Mouse (Mus musculus) thymus, postnatal 25 days (tissue): ENCODE measurements around the gene Txndc12.

Experiments
- DNase-seq: peaks from one replicate; pipeline ENCODE4 v3.0.0; 2022

The Txndc12 gene

DNA sequence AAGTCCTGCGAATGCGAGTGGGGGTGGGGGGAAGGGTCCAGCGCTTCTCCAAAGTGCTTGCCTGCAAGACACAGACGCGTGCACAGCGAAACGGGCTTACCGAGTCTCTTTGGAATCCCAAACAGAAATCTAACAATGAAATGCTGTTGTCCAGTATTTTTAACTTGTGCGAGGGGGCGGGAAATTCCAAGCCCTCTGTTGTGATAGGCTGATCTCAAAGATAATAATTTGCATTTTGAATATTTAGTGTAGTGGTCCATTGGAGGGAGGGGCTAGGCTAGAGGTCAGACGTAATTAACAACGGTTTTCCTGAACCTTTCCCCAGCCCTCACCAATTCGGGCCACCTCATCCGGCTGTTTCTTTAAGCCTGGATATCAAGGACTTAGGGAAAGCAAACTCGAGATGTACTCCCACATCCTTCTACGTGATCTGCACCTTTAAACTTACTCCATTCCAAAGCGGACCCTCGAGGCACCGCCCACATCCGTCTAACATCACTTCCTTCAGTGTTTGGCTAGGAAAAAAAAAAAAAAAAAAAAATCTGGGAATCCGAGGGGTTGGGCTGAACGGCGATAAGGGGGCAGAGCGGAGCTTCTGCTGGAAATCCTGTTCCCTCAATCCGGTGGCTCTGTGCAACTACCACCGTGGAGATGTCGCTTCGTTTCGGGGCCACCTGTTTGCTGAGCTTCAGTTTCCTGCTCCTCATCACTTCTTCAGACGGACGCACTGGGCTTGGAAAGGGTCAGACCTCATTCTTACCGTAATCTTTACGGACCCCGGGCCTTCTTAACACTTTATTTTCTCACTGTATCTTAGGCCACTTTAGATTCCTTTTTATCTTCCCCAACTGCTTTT, at the start of gene Txndc12:
Gene Txndc12, plus strand, starts transcription at position 487 of the 856 bp plus-strand sequence.
- peak; percentile 81 for DNase-seq

DNA sequence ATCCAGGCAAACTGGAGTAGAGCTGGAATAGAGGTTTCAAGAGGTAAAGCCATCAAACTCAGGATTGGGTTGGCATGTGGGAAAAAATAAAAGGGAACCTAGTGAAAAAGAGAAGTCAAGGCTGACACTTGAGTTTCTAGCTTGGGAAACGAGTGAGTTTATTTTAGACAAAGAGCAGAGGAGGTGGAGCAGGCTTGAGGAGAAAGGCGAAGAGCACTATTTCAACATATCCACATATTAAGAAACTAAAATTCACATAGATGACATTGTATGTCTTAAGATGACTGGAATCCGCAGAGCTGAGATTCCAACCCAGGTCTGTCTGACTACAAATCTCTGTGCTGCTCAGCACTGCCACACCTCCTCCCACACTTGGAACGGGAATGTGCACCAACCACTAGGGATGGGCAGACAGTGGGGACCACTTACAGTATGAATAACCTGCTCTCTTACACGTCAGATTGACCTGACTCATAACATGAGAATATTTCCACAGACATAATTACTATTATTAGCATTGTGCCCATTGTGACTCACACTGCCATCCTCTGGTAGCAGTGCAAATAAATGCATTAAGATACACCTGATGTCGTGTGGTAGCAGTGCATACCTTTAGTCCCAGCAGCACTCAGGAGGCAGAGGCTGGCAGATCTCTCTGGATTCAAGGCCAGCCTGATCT, 45.0 kb upstream of the Txndc12 start:
- no peak for DNase-seq

DNA sequence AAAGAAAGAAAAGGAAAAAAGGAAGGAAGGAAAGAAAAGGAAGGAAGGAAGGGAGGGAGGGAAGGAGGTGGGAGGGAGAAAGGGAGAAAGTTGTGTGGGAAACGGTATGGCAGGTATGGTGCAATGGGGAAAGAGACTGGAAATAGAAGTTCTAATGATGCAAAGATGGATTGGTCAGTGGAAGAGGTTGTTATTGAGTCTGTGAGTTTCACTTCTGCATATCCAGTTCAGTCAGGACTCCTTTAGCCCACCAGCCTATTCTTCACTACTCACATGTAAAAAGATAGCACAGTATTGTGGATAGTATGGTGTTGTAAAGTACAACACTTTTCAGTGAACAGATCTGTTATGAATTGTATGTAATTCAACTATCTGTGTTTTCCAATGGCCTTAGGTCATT, 43.9 kb upstream of the Txndc12 start:
- DNase-seq, result no peak

DNA sequence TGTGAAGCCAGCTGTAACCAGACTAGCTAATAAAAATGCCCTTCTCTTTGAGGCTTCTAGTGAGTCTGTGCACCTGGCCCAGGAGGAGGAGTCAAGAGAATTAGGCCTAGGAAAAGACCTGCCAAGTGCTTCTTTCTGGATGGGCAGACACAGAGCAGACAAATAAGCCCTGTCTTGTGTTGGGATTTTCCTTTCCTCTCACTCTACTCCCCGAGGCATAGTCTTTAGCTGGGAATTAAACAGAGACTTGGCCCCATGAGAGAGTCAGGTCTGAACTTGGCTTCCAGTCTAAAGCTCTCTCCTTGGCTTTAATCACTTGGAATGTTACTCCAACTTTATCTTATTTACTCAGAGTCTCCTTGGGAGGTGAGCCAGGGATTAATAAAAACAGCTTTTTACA, 40.5 kb upstream of the Txndc12 start:
- DNase-seq, result no peak

DNA sequence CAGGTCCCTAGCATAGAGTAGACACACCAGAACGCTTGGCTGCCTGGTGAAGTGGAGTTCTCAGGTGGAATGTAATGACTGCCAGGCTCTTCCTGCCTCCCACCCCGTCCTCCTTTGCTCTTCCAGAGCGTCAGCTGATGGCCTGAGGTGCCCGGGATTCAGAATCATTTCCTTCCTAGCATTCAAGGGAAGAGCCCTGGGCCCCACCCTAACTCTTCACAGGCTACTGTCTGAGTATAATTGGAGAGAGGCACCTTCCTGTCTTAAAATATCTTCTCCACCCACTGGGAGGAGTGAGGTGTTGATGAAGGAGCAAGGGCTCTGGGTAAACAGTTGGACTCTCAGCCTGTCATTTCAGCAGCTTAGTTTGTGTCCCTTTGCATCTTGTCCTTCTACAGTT, 37.7 kb upstream of the Txndc12 start:
- DNase-seq, result no peak

DNA sequence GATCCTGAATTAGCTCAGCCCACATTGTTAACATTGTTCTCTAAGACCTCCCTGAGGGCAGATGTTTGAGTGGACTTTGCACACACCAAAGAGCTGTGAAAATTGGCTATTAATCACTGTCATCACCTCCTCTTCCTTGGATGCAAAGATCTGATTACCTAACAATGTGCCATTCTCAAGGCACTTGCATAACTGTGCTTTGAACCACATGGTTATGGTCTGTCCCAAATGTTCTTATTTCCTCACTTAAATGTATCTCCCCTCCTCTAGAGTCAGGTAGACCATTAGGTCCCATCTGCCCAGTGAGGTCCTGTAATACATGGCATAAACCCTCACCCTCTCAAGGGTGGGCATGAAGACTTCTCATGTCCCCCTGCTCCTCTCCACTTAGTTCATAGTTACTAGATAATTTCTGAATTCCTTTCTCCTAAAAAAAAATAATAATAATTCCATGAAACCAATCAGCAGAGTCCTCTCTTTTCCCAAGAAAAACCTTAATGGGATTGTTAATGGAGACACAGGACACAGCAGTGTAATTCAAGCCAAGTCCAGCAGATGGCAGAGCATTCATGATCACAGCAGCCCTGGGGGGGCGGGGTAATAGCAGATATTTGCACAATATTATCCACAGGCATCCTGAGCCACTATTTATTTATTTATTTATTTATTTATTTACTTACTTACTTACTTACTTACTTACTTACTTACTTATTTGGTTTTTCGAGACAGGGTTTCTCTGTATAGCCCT, 36.1 kb upstream of the Txndc12 start:
- peak; percentile 38 for DNase-seq

DNA sequence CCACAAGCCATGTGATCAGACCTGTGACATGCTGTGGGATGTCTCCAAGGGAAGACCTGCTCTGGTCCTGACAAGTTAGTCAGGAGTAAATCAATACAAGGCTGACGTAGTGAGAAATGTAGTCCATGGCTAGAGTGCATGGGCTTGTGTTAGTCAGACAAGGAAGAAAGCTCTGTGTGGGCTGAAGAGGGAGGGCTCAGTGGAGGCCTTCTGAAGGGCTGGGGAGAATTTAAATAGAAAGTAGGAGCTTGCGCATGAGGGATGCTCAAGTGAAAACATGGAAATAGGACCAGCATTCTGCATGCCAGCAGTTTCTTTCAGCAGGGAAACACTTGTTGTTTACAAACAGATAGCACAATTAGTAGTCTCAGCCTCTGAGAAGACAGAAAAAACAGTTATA, 30.9 kb upstream of the Txndc12 start:
- DNase-seq, result no peak

DNA sequence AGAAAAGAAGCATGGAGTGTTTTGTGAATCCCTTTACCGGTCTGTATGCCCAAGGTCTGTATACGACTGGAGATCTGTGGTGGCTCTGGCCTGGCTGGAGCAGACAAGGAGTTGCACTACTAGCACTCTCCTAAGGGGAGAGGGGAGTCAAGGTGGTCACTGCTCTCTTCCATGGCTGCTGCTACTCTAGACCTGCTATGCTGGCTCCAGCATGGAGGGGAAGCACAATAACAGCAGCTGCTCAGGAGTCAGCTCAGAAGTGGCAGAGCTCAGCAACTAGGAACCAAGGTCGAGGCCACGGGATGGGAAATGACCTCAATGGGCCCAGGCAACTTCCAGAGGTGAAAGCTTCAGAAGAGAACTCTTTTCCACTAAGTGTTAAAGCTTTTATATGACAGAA, 23.3 kb upstream of the Txndc12 start:
- DNase-seq, result no peak

DNA sequence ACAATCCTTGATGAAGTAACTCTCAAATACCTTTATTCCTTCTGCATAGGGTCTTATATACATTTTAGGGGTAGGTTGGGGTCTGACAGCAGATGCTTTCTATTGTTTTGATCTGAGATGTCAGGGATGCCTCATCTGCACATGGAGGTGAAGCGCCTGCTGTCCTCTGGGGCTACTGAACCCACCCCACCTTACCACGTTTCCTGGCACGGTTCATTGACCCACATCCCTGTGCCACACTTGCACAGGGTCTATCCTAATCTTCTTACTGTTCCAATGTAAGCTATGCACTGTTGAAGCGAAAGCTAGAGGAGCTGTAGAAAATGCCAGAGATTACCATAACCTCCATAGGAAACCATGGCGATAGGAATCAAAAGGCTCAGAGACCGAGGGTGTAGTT, 22.9 kb upstream of the Txndc12 start:
- no peak for DNase-seq

DNA sequence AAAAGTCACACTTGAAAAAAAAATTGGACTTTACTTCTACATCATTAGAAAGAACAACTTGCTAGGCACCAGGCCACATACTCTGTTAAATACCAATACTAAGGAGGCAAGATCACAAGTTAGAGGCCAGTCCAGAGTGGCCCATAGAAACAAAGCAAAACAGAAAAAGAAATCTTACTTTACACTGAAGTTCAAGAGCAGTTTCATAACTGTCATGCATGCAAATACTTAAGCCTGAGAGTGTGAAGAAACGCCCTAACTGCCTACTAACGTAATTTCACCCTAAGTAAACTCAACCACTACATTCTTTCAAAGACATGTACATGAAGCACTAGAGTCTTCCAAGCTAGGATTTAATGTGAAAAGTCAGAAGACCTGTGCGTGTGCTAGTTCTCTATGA, 8.7 kb upstream of the Txndc12 start:
- DNase-seq, result no peak

DNA sequence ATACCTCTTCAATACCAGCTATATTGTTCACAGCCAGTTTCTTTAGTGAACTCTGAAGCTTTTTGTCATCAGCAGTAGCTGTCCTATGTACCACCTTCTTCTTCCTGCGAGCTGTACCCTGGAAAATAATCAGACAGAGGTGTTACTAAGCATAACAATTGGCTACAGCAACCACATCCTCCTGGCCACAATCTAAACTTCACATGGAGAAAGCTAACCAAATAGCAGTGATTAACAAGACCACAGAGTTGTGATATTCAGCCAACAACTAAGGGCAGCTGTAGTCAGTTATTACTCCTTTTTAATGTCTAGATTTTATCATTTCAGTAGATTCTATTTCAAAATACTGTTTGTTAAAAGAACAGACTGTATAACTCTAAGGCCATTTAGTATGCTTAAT, 8.3 kb upstream of the Txndc12 start:
- no peak for DNase-seq

DNA sequence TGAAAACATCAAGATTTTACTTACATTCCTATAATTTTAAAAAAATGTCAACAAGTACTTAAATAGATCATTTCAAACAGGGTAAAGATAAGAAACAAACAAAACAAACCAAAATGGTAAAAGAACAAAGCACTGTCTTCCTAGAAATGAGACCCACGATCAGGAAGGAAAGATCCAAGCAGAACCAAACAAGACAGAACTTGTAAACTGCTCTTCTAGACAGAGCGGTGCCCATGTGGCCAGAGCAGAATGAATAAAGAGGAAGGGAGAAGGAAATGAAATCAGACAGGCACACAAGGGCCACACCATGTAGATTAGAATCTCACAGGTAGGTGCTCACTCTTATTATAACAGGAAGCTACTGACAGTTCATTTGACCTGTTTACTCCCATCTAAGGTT, 7.8 kb upstream of the Txndc12 start:
- no peak for DNase-seq

DNA sequence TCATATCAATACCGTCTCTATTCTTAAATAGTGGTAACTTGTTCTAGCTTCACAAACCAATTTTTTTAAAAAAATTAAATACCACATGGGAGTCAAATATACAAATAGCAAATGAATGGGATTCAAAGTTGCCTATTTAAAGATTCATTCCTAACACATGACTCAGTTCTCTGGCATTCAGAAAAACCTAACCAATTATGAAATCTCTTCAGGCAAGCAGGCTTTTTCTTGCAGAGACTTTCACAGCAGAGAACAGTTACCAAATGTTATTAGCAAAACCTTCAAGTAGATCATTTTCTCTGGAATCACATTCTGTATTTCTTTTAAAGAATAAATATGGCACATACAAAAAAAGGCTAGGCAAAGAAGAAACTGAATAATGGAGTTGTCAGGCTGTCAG, 3.7 kb upstream of the Txndc12 start:
- no peak for DNase-seq

DNA sequence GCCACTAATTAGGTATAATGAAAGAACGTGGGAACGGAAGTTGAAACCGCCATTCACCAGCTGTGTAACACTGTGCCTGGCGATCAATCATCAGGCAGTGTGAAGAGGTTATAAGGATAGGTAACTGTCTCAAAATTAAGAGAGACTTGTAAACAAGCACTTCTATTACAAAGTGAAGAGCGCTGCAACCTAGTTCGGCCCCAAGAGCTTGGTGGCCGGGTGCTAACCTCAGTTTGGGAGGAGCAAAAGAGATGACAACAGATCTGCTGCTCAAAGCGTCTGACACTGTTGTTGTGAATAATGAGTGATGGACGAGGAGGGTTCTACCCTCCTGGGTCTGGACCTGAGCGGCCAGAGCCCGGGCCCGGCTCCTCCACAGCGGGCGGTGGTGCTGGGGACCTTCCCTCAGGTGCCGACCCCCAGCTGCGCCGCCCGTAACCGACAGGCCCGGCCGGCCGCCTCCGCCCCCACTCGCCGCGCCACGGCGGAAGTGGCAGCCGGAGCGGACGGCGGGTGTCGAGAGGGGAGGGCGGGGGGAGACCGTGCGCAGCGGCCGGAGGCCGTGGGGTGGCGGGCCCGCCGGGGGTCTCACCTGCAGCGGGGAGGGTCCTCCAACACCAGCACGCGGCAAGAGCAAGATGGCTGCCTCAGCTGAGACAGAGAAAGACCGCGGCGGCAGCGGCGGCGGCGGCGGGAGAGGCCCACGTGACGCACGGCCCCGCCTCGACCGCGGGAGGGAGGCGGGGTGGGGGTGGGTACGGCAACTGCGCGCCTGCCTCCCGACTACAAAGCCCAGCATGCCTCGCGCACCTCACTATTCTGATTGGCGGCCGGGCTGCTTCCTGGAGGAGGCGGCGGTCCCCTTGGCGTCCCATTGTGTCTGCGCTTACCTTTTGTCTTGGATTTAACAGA, 1.2 kb upstream of the Txndc12 start, which contains the start of gene Btf3l4:
Gene Btf3l4, minus strand, starts transcription at position 699 of the 912 bp plus-strand sequence.
- peak; percentile 90 for DNase-seq

DNA sequence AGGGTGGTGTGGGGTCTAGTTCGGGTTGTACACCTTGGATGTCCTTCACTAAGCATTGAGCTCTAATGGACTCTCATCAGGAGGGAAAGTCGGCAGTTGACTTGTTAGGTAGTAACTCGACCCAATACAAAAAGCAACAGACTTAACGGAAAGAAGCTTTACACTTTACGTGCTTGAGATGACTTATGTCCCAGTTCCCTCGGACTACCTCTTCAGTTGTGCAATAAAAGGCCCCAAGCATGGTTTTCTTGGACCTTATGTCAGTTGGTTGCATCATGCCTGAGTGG, 630 bp upstream of the Txndc12 start:
- no peak for DNase-seq

DNA sequence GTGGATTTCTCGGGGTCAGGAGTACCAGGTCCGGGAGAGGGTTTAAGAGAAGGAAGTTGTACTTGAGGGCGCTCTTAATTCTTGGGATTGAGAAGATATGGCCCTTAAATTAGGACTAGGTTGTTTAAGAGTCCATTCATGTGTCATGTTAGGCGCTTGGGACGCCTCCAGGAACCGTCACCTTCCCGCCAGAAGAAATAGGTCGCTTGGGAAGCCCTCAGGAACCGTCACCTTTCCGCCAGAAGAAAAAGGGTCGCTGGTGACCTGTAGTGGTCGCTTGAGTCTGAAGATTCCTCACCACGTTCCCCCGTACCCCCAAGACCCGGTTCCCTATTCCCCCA, 540 bp downstream of the Txndc12 start:
- DNase-seq, result no peak

DNA sequence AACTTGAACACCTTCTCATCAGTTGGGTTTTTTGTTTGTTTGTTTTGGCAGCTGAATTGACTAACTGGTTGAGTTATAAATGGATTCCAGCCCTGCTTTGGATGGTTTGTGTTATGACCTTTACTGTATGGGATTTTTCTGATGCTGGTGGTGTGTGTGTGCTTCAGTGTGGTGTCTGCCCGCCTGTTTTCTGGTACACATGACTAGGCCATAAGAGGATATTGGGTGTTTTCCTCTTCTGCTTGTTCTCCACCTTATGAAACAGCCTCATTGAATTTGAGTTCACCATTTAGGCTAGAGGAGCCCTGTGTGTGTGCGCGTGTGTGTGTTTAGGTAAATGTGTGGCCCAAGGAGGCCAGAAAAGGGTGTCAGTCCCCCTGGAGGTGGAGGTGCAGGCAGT, 1.1 kb downstream of the Txndc12 start:
- peak; percentile 4 for DNase-seq

DNA sequence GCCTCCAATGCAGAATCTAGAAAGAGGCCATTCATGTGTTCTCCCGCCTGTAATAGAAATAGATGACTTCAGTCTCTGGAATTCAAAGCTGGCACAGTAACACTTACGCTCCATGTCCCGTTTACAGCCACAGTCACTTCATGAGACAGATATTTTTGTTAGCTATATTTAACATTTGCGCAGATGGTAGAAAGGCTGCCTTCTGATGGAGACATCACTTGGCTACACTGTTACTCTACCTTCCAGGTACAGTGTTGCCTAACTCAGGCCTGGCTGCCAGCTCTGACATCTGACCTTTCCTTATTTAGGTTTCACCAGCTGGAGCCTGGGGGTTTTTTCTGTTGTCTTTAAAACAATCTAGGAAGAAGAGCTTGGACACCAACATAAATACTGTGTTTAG, 3.6 kb downstream of the Txndc12 start:
- no peak for DNase-seq

DNA sequence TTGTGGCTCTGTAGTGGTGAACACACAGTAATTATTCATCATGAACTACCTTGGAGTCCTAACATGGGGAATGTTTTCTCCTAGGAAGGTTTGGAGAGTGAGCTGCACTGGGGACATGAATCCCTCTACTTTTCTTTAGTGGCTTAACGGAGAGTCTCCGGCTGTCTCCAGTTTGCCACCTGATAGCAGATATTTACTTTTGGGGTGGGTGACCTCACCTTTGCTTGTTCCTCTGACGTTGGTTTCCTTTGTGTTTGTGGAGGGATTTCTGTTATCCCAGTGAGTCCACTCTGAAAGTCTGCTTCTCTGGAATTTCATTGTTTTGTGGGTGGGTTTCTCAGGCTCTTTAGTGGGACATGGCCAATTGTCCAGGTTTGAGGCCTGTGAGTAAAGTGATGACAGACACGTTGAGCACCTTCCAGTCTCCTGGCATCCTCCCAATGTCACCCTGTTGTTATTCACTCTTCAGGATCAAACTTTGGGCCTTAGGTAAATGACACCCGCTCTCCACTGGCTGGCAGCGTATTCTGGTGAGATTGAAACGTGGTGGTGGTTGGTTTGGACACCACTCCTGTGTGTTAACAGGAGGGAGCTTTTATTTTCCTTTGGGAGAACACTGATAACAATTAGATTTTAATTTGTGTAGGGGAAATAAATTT, 7.6 kb downstream of the Txndc12 start:
- no peak for DNase-seq

DNA sequence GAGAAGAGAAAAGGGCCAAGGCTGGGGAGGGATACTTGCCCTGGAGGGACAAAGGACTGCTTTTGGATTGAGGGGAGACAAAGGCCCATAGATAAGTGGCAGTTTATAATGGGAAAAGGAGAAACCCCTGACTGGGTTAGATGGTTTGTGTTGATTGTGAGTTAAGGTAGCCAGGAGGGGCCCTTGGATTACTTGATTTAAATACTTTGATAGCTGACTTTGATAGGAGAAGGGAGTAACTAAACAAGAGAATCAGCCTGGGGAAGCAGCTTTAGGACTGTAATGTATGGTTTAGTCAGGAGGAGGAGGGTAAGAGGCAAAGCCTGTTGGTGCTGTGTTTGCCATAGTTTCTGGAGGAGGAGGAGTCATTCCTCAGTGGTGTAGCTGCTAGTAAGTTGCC, 8.9 kb downstream of the Txndc12 start:
- no peak for DNase-seq

DNA sequence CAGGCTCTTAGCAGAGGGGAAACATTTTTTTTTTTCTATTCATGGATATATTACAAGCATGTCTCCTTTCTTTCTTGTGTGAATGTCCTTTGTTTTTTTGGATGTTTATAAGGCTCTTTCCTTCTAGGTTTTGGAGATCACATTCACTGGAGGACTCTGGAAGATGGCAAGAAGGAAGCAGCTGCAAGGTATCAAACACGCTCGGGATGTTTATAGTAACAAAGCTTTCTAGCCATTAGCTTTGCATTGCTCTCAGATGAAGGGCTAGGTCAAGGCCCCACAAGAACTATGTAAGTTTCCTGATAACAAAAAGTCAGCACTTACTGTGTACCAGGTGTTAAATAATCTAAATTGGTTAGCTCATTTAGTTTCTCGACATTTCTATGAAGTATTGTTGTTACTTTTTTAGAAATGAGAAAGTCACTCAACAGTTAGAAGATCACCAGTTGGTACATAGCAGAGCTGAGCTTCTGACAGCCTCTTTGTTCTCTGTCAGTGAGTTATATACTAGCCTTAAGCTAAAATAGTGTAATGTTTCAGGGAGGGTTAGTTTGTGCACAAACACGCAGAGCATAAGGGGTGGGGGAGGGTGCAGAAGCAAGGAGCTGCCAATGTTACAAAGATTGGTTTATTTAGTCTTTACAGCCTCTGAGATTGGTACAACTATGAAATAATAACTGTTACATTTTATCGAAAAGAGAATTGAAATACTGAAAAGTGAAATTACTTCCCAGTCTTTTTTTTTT, 11.6 kb downstream of the Txndc12 start:
- no peak for DNase-seq
